Mouse (Mus musculus) embryo, embryonic 9.5 days (tissue): Measurements from ENCODE around the gene Supt7l.
A peak's percentile ranks its signal among the peaks of the same experiment; 100 is the strongest.

Source experiments
- DNase-seq: peaks from one replicate; pipeline ENCODE4 v3.0.0-alpha.2; 2017; ENCODE audit errors: extremely low spot score

The Supt7l gene

GRCm38 (mm10) chr5:31492031-31492430 lies 35.6 kb downstream of the Supt7l start:
- no peak for DNase-seq

DNA sequence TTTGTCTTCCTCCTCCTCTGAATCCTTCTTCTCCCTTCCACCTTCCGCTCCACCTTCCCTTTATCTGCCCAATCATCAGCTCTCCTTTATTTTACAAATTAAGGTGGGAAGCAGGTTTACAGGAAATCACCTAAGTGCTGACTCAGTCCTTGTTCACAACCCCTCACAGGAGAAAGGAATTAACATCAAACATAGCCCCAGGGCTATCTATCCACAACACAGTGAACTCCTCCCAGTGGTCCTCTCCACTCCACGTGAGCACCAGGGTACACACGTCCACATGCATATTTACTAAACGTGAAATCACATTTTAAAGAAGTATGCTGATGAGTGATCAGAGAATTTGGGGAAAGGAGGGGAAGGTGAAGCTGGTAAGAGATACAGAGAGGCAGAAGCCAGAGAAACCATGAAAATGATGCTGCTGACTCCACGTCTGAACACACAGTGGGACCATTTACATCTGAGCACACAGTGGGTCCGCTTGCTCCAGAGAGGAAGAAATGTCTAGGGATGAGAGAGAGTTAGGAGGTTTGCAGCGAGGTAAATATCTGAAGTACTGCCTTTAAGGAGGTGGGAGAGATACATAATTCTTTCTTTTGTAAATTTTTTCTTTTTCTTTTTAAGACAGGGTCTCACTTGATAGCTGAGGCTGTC lies 38.4 kb downstream of the Supt7l start:
- no peak for DNase-seq

- DNase-seq: no peak
These were observed 39.7 kb downstream of the Supt7l start for GRCm38 (mm10) chr5:31487889-31488288.

GRCm38 (mm10) chr5:31485440-31485839 lies 42.2 kb downstream of the Supt7l start, which contains the start of gene 4930548H24Rik:
Gene 4930548H24Rik (plus strand): TSS chr5:31485740.
- no peak for DNase-seq

DNA sequence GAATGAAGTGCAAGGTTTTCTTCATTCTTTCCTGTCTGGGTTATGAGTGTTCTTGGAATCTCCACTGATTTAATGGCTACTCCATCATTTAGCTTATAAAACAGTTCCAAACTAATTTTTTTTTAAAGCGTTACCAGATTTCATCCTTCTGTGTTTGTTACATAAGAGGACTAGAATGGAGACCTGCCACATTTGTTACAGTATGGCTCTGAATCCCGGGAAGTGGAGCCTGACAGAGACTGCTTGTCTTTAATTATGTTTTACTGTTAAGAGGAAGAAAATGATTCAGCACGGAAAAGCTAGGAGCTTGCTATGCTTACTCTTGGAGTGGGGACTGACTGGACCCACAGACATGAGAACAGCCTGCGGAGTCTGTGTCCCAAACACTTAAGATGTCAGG lies 47.1 kb downstream of the Supt7l start:
- no peak for DNase-seq

GRCm38 (mm10) chr5:31470334-31470733 lies 57.3 kb downstream of the Supt7l start:
- DNase-seq: peak; percentile 54

DNA sequence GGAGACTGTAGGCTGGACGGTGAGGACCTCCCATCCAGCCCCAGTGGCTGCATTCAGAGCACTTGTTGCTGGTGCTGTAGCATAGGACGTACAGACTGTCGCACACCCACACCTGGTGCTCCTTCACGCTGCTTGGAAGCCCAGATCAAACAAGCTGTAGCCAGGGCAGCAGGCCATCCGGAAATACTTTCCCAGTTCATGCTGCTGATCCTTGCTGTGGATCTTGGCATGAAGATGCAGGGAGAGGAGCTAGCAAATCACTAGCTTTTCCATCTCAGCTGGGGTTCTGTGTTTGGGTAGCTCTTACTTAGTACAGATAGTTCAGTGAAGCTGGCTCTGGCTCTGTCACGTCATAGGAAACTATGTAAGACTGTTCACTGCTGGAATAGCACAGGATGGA lies 57.9 kb downstream of the Supt7l start:
- no peak for DNase-seq

GRCm38 (mm10) chr5:31467798-31468197 lies 59.8 kb downstream of the Supt7l start:
- no peak for DNase-seq
